Mouse (Mus musculus): ENCODE results near the gene Zfp867. TPM values are rescaled to one million over a fixed set of nuclear protein-coding genes. Genes with fewer than 3 reads are reported as not detected.

Zfp867 gene
- 7.0 TPM for polyA plus RNA-seq (2014; fragmentation: Illumina TruSeq; extraction: RNeasy Lipid Tissue Mini Kit (QIAGEN cat#74804); ENCODE audit: low read depth, low replicate concordance)

GRCm38 (mm10) chr11:59472326-59472677 is at the start of gene Zfp867:
Gene Zfp867, minus strand, starts transcription at chr11:59472474.

GRCm38 (mm10) chr11:59451086-59451485 is 21.2 kb downstream of the Zfp867 start, which contains the start of gene Snap47:
Gene Snap47, minus strand, starts transcription at chr11:59451186.

GRCm38 (mm10) chr11:59449741-59450229 is 22.5 kb downstream of the Zfp867 start, which contains the start of gene Jmjd4:
Gene Jmjd4, plus strand, starts transcription at chr11:59450045.

Other genes with a start within 250 kb of the Zfp867 start
- gene Arf1, start 244.2 kb downstream of the Zfp867 start, polyA plus RNA-seq (2014; fragmentation: Illumina TruSeq; extraction: RNeasy Lipid Tissue Mini Kit (QIAGEN cat#74804); ENCODE audit: low read depth, low replicate concordance) = 190 TPM
- not detected for gene Wnt3a, start 181.7 kb downstream of the Zfp867 start, polyA plus RNA-seq (2014; fragmentation: Illumina TruSeq; extraction: RNeasy Lipid Tissue Mini Kit (QIAGEN cat#74804); ENCODE audit: low read depth, low replicate concordance)
- gene Wnt9a, start 165.5 kb downstream of the Zfp867 start, polyA plus RNA-seq (2014; fragmentation: Illumina TruSeq; extraction: RNeasy Lipid Tissue Mini Kit (QIAGEN cat#74804); ENCODE audit: low read depth, low replicate concordance) = 0.16 TPM
- gene Prss38, start 96.8 kb downstream of the Zfp867 start, polyA plus RNA-seq (2014; fragmentation: Illumina TruSeq; extraction: RNeasy Lipid Tissue Mini Kit (QIAGEN cat#74804); ENCODE audit: low read depth, low replicate concordance) = not detected
- 7.8 TPM for gene Jmjd4, start 22.4 kb downstream of the Zfp867 start, polyA plus RNA-seq (2014; fragmentation: Illumina TruSeq; extraction: RNeasy Lipid Tissue Mini Kit (QIAGEN cat#74804); ENCODE audit: low read depth, low replicate concordance)
- 45.9 TPM for gene Snap47, start 21.3 kb downstream of the Zfp867 start, polyA plus RNA-seq (2014; fragmentation: Illumina TruSeq; extraction: RNeasy Lipid Tissue Mini Kit (QIAGEN cat#74804); ENCODE audit: low read depth, low replicate concordance)
- gene Zkscan17, start 54.3 kb upstream of the Zfp867 start, polyA plus RNA-seq (2014; fragmentation: Illumina TruSeq; extraction: RNeasy Lipid Tissue Mini Kit (QIAGEN cat#74804); ENCODE audit: low read depth, low replicate concordance) = 2.1 TPM
- gene Nlrp3, start 69.1 kb upstream of the Zfp867 start, polyA plus RNA-seq (2014; fragmentation: Illumina TruSeq; extraction: RNeasy Lipid Tissue Mini Kit (QIAGEN cat#74804); ENCODE audit: low read depth, low replicate concordance) = not detected
- gene Olfr222, start 103.8 kb upstream of the Zfp867 start, polyA plus RNA-seq (2014; fragmentation: Illumina TruSeq; extraction: RNeasy Lipid Tissue Mini Kit (QIAGEN cat#74804); ENCODE audit: low read depth, low replicate concordance) = not detected
- gene Olfr223, start 120.8 kb upstream of the Zfp867 start, polyA plus RNA-seq (2014; fragmentation: Illumina TruSeq; extraction: RNeasy Lipid Tissue Mini Kit (QIAGEN cat#74804); ENCODE audit: low read depth, low replicate concordance) = not detected
- 20.7 TPM for gene Mprip, start 188.8 kb upstream of the Zfp867 start, polyA plus RNA-seq (2014; fragmentation: Illumina TruSeq; extraction: RNeasy Lipid Tissue Mini Kit (QIAGEN cat#74804); ENCODE audit: low read depth, low replicate concordance)